Mouse (Mus musculus) lung, embryonic 16.5 days (tissue): ENCODE data around the gene Sgip1. TPM values are rescaled to one million over a fixed set of nuclear protein-coding genes. Genes with fewer than 3 reads are reported as not detected.

ENCODE experiments used
- ATAC-seq: fragments of 200-750 bp; cut with Nextera tagmentation; 2 replicates; pipeline ENCODE4 v1.8.0; 2017; ENCODE audit warnings: low read depth, mild to moderate bottlenecking, moderate library complexity
- H3K27ac ChIP-seq: fragments of 300-500 bp; sonication (generic); 2 replicates; pipeline ENCODE4 v1.5.1; 2014; ENCODE audit warnings: mild to moderate bottlenecking, control low read depth, low read length
- H3K27me3 ChIP-seq: fragments of 300-500 bp; sonication (generic); 2 replicates; pipeline ENCODE4 v1.6.1; 2014; ENCODE audit warnings: low read depth, low read length, mixed read lengths; ENCODE audit not compliant: control insufficient read depth, insufficient read depth
- H3K36me3 ChIP-seq: fragments of 300-500 bp; sonication (generic); 2 replicates; pipeline ENCODE4 v1.6.1; 2014; ENCODE audit warnings: low read length; ENCODE audit not compliant: control insufficient read depth, insufficient read depth
- H3K4me1 ChIP-seq: fragments of 300-500 bp; sonication (generic); replicated peaks from 2 replicates; pipeline ENCODE4 v1.6.1; 2014; ENCODE audit warnings: low read length, mixed read lengths; ENCODE audit not compliant: control insufficient read depth, insufficient read depth
- H3K4me2 ChIP-seq: fragments of 300-500 bp; sonication (generic); 2 replicates; pipeline ENCODE4 v1.6.1; 2014; ENCODE audit warnings: low read depth, low read length, control low read depth
- H3K4me3 ChIP-seq: fragments of 300-500 bp; sonication (generic); 2 replicates; pipeline ENCODE4 v1.5.1; 2014; ENCODE audit warnings: mild to moderate bottlenecking, low read length, control low read depth
- H3K9ac ChIP-seq: fragments of 300-500 bp; sonication (generic); 2 replicates; pipeline ENCODE4 v1.6.1; 2014; ENCODE audit warnings: low read length, control low read depth
- H3K9me3 ChIP-seq: fragments of 300-500 bp; sonication (generic); 2 replicates; pipeline ENCODE4 v1.6.1; 2016; ENCODE audit warnings: low read length; ENCODE audit not compliant: control insufficient read depth
- WGBS: fragments of 180-500 bp; shearing (Covaris S2); extraction: QIAGEN DNeasy Blood & Tissue Kit; methylation state at CpG from one replicate; pipeline ENCODE4 v1.1.7; 2014; 5-methylcytosine and 5-hydroxymethylcytosine counted together
- polyA plus RNA-seq: library from polyadenylated mRNA; unstranded; fragments of >200 nt; fragmentation: Nextera tagmentation; extraction: Ambion mirVana; gene quantifications from 2 replicates; pipeline ENCODE4 v1.2.1, GENCODE M21; 2015

Sgip1 gene
- polyA plus RNA-seq, 1 experiment from 2014 or later = 8.2 TPM

- no peak overlapping the region for H3K4me2 ChIP-seq
- H3K27me3 ChIP-seq = no peaks in the 10 kb centered on the region
- H3K4me1 ChIP-seq = no peaks in the 10 kb centered on the region
- H3K27ac ChIP-seq = no peak overlapping the region
- ATAC-seq = peak; percentile 79
- H3K36me3 ChIP-seq = no peaks in the 10 kb centered on the region
- WGBS = 0% methylated on average over 2 of the region's 2 CpGs
- H3K9me3 ChIP-seq = no peaks in the 10 kb centered on the region
- no peak overlapping the region for H3K4me3 ChIP-seq
- H3K9ac ChIP-seq = no peak overlapping the region
Measured at GRCm38 (mm10) chr4:102986917-102987316, 245.8 kb downstream of the Sgip1 start.

GRCm38 (mm10) chr4:102987325-102987724 is 246.2 kb downstream of the Sgip1 start:
- H3K36me3 ChIP-seq = no peaks in the 10 kb centered on the region
- H3K4me1 ChIP-seq = no peaks in the 10 kb centered on the region
- 51% methylated on average over 4 of the region's 4 CpGs for WGBS
- no peak overlapping the region for H3K9ac ChIP-seq
- no peaks in the 10 kb centered on the region for H3K9me3 ChIP-seq
- H3K4me3 ChIP-seq = no peak overlapping the region
- no peak overlapping the region for H3K4me2 ChIP-seq
- no peaks in the 10 kb centered on the region for H3K27me3 ChIP-seq
- no peak for ATAC-seq
- H3K27ac ChIP-seq = no peak overlapping the region

- H3K27ac ChIP-seq = no peak overlapping the region
- no peak overlapping the region for H3K9ac ChIP-seq
- H3K27me3 ChIP-seq = no peaks in the 10 kb centered on the region
- H3K9me3 ChIP-seq = no peaks in the 10 kb centered on the region
- H3K4me2 ChIP-seq = no peak overlapping the region
- no peak overlapping the region for H3K4me3 ChIP-seq
- no peak for ATAC-seq
- WGBS = 70% methylated on average over 2 of the region's 2 CpGs
- no peaks in the 10 kb centered on the region for H3K4me1 ChIP-seq
- H3K36me3 ChIP-seq = no peaks in the 10 kb centered on the region
Measured at GRCm38 (mm10) chr4:102987756-102988155, 246.7 kb downstream of the Sgip1 start.

- H3K4me1 ChIP-seq = no peaks in the 10 kb centered on the region; the same call in 1 of the 2 replicates
- 67% methylated on average over 6 of the region's 6 CpGs for WGBS
- no peaks in the 10 kb centered on the region for H3K27me3 ChIP-seq
- no peaks in the 10 kb centered on the region for H3K36me3 ChIP-seq
- no peak overlapping the region for H3K9ac ChIP-seq
- H3K27ac ChIP-seq = no peak overlapping the region
- no peak overlapping the region for H3K4me2 ChIP-seq
- no peak overlapping the region for H3K4me3 ChIP-seq
- no peaks in the 10 kb centered on the region for H3K9me3 ChIP-seq
- no peak for ATAC-seq
Measured at GRCm38 (mm10) chr4:102988526-102988925, 247.4 kb downstream of the Sgip1 start.

GRCm38 (mm10) chr4:102989391-102989790 is 248.3 kb downstream of the Sgip1 start:
- Histone ChIP-seq H3K4me2 (no peak overlapping the region), H3K36me3 (no peaks in the 10 kb centered on the region), H3K9ac (no peak overlapping the region), H3K27ac (no peak overlapping the region), H3K4me1 (no peaks in the 10 kb centered on the region; the same call in 1 of the 2 replicates), H3K27me3 (no peaks in the 10 kb centered on the region), H3K4me3 (no peak overlapping the region), H3K9me3 (no peaks in the 10 kb centered on the region)
- WGBS = 69% methylated on average over 5 of the region's 5 CpGs
- ATAC-seq = no peak

GRCm38 (mm10) chr4:102990016-102990415 is 248.9 kb downstream of the Sgip1 start:
- WGBS = 67% methylated on average over 4 of the region's 4 CpGs
- H3K27ac ChIP-seq = no peak overlapping the region
- H3K9ac ChIP-seq = no peak overlapping the region
- H3K4me1 ChIP-seq = no peaks in the 10 kb centered on the region; the same call in 1 of the 2 replicates
- no peak overlapping the region for H3K4me3 ChIP-seq
- no peaks in the 10 kb centered on the region for H3K27me3 ChIP-seq
- no peak overlapping the region for H3K4me2 ChIP-seq
- no peak for ATAC-seq
- no peaks in the 10 kb centered on the region for H3K36me3 ChIP-seq
- no peaks in the 10 kb centered on the region for H3K9me3 ChIP-seq

GRCm38 (mm10) chr4:102990595-102991340 is 249.7 kb downstream of the Sgip1 start:
- 66% methylated on average over 11 of the region's 11 CpGs for WGBS
- no peak overlapping the region for H3K4me3 ChIP-seq
- H3K27me3 ChIP-seq = no peaks in the 10 kb centered on the region
- H3K9ac ChIP-seq = no peak overlapping the region
- no peaks in the 10 kb centered on the region for H3K36me3 ChIP-seq
- no peak overlapping the region for H3K4me2 ChIP-seq
- H3K4me1 ChIP-seq = no peaks in the 10 kb centered on the region; the same call in 1 of the 2 replicates
- H3K27ac ChIP-seq = no peak overlapping the region
- no peak for ATAC-seq
- no peaks in the 10 kb centered on the region for H3K9me3 ChIP-seq

- 85% methylated on average over 3 of the region's 3 CpGs for WGBS
- no peaks in the 10 kb centered on the region for H3K27me3 ChIP-seq
- no peak for ATAC-seq
- no peak overlapping the region for H3K9ac ChIP-seq
- no peak overlapping the region for H3K4me3 ChIP-seq
- no peaks in the 10 kb centered on the region for H3K36me3 ChIP-seq
- H3K27ac ChIP-seq = no peak overlapping the region
- H3K9me3 ChIP-seq = no peaks in the 10 kb centered on the region
- no peak overlapping the region for H3K4me2 ChIP-seq
- no peaks in the 10 kb centered on the region; the same call in 1 of the 2 replicates for H3K4me1 ChIP-seq
Measured at GRCm38 (mm10) chr4:102991685-102992084, 250.6 kb downstream of the Sgip1 start.

- no peaks in the 10 kb centered on the region for H3K9me3 ChIP-seq
- WGBS = 84% methylated on average over 4 of the region's 4 CpGs
- no peak overlapping the region for H3K9ac ChIP-seq
- no peak overlapping the region for H3K4me2 ChIP-seq
- H3K36me3 ChIP-seq = no peaks in the 10 kb centered on the region
- no peaks in the 10 kb centered on the region for H3K27me3 ChIP-seq
- ATAC-seq = no peak
- H3K4me3 ChIP-seq = no peak overlapping the region
- H3K4me1 ChIP-seq = no peaks in the 10 kb centered on the region
- no peak overlapping the region for H3K27ac ChIP-seq
Measured at GRCm38 (mm10) chr4:103004681-103005080, 263.6 kb downstream of the Sgip1 start.
